Mouse (Mus musculus): ENCODE data around the gene Smarce1. TPM values are rescaled to one million over a fixed set of nuclear protein-coding genes. Genes with fewer than 3 reads are reported as not detected.

Gene Smarce1
- 159 and 181 TPM in 2 replicates for polyA plus RNA-seq (2011; ENCODE audit: insufficient read depth, insufficient read length, low read depth, missing spikeins)

DNA sequence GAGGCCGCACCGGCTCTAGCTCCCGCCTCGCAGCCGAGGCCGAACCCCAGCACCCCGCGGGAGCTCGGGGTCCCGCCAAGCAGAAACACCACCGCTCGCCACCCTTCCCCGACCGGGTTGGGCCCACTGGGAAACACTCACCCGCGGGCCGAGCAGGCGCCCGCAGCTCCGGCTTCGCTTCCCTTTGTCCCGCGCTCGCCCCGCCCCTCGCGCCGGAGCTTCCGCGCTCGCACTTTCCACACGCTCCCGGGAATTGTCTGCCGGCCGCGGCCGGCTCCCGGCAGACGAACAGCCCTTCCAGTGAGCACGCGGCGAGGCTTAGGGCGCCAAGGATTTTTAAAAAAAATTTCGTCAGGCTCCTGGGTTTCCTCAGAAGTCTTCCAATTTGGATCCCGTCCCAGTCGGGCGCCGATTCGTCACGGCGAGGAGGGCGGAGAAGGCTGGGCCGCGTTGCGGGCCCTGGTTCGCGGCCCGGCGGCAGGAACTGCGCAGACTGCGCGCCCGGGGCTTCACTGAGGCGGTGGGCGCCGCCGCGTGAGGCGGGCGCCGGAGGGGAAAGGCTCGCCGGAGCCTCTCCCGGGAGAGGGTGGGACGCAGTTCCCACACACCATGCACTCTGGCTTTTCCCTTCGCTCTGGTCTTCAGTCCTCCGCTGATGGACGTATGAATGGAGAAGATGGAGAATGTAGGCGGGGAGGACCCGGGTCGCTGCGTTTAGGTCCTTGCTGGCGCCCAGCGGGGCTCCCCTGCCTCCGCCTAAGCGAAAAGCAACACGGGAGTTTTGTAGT is at the start of gene Smarce1:
Gene Smarce1 (minus strand): TSS at position 757 of the 788 bp plus-strand sequence.
- Histone ChIP-seq H3K27ac (ENCODE audit: insufficient read depth, low read length) (peak within 1 kb of the TSS; percentile 71), H3K36me3 (ENCODE audit: control insufficient read depth, insufficient read depth, low read length, poor library complexity, severe bottlenecking) (peaks cover 19% of the 10 kb centered on the region), H3K27me3 (ENCODE audit: control insufficient read depth, insufficient read depth, low read length, poor library complexity, severe bottlenecking) (no peaks in the 10 kb centered on the region), H3K4me1 (ENCODE audit: control insufficient read depth, insufficient read depth, low read length) (peaks cover 2% of the 10 kb centered on the region), H3K9ac (ENCODE audit: low read depth, poor library complexity, severe bottlenecking) (peak within 1 kb of the TSS; percentile 98), H3K4me3 (ENCODE audit: low read depth, low read length) (peak within 1 kb of the TSS; percentile 94), H3K9me3 (replicated peaks; ENCODE audit: control insufficient read depth, insufficient read depth, low read length, poor library complexity, severe bottlenecking) (no peaks in the 10 kb centered on the region)
- no peak for TF ChIP-seq EP300 (IDR thresholded peaks at IDR 0.05; ENCODE audit: insufficient read depth, low read depth, low read length)
- TF ChIP-seq CTCF (IDR thresholded peaks at IDR 0.05; ENCODE audit: low read depth, low read length), result no peak
- TF ChIP-seq POLR2A (IDR thresholded peaks at IDR 0.05; ENCODE audit: insufficient read depth, low read length), result no peak

DNA sequence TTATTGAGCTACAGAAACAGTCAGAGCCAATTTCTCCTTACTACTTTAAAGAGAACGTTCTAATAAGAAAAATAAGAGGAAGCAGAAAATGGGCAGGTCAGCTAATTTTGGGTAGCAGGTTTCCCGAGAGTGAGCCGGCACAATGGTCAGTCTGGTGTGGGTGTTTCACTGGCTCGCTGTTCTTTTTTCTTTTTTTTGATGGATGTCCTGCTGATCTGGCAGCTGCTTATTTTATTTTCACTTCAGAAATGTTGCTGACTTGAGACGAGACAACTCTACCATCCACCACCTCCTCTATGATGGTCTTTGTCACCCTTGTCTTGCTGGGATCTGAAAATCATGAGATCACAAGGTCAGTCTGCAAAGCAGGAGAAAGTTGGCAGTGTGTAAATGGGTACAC is 49.2 kb upstream of the Smarce1 start:
- no peak for TF ChIP-seq CTCF (IDR thresholded peaks at IDR 0.05; ENCODE audit: low read depth, low read length)
- no peak for TF ChIP-seq EP300 (IDR thresholded peaks at IDR 0.05; ENCODE audit: insufficient read depth, low read depth, low read length)
- no peak for TF ChIP-seq POLR2A (IDR thresholded peaks at IDR 0.05; ENCODE audit: insufficient read depth, low read length)

DNA sequence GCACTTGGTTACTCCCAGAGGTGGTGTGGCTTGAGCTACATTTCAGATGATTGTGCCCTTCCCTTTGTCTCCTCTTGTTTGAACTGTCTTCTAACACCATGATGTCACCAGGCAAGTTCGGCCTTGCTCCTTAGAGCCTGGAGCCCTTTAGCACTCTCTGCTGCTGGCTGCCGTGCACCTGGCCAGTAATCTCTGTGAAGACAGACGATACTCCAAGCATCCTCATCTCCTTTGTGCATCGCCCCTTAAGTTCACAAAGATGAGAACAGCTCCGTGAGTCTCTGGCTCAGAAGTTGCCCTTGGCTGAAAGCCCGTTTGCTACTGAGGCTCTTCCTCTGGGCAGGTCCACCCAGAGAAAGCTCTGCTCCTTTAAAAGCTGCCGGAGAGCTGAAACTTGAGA is 46.0 kb upstream of the Smarce1 start:
- Histone ChIP-seq H3K9ac (ENCODE audit: low read depth, poor library complexity, severe bottlenecking) (no peak overlapping the region), H3K27ac (ENCODE audit: insufficient read depth, low read length) (no peak overlapping the region), H3K27me3 (ENCODE audit: control insufficient read depth, insufficient read depth, low read length, poor library complexity, severe bottlenecking) (no peaks in the 10 kb centered on the region; the same call in 1 of the 2 replicates), H3K4me1 (ENCODE audit: control insufficient read depth, insufficient read depth, low read length) (no peaks in the 10 kb centered on the region), H3K36me3 (ENCODE audit: control insufficient read depth, insufficient read depth, low read length, poor library complexity, severe bottlenecking) (no peaks in the 10 kb centered on the region), H3K9me3 (replicated peaks; ENCODE audit: control insufficient read depth, insufficient read depth, low read length, poor library complexity, severe bottlenecking) (no peaks in the 10 kb centered on the region), H3K4me3 (ENCODE audit: low read depth, low read length) (no peak overlapping the region)
- TF ChIP-seq EP300 (IDR thresholded peaks at IDR 0.05; ENCODE audit: insufficient read depth, low read depth, low read length) (no peak), CTCF (IDR thresholded peaks at IDR 0.05; ENCODE audit: low read depth, low read length) (no peak), POLR2A (IDR thresholded peaks at IDR 0.05; ENCODE audit: insufficient read depth, low read length) (no peak)

More for the DNA sequence above, 49.2 kb upstream of the Smarce1 start:
- Histone ChIP-seq H3K36me3 (ENCODE audit: control insufficient read depth, insufficient read depth, low read length, poor library complexity, severe bottlenecking) (no peaks in the 10 kb centered on the region), H3K27me3 (ENCODE audit: control insufficient read depth, insufficient read depth, low read length, poor library complexity, severe bottlenecking) (no peaks in the 10 kb centered on the region), H3K9me3 (replicated peaks; ENCODE audit: control insufficient read depth, insufficient read depth, low read length, poor library complexity, severe bottlenecking) (no peaks in the 10 kb centered on the region), H3K4me1 (ENCODE audit: control insufficient read depth, insufficient read depth, low read length) (no peaks in the 10 kb centered on the region), H3K4me3 (ENCODE audit: low read depth, low read length) (no peak overlapping the region), H3K27ac (ENCODE audit: insufficient read depth, low read length) (no peak overlapping the region), H3K9ac (ENCODE audit: low read depth, poor library complexity, severe bottlenecking) (no peak overlapping the region)

DNA sequence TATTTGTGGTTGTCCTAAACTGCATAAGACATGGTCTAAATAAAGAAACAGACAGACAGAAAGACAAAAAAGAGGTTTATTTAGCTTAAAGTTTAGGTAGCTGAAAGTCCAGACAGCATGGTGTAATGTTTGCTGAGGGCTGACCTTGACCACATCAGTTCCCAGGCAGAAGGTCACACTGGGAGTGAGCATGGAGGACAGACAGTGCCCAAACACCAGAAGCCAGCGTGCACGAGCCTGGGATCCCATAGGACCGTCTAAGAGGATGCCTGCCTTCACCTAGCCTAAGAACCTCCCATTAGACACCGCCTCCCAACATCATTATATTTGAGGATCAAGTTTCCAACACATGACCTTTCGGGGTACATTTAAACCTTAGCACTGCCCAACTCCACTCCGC is 44.8 kb upstream of the Smarce1 start:
- H3K4me3 ChIP-seq (ENCODE audit: low read depth, low read length), result peak overlapping the region; percentile 18; the same call in 1 of the 2 replicates
- TF ChIP-seq EP300 (IDR thresholded peaks at IDR 0.05; ENCODE audit: insufficient read depth, low read depth, low read length) (no peak), CTCF (IDR thresholded peaks at IDR 0.05; ENCODE audit: low read depth, low read length) (no peak), POLR2A (IDR thresholded peaks at IDR 0.05; ENCODE audit: insufficient read depth, low read length) (no peak)

GRCm38 (mm10) chr11:99272721-99273120 is 41.9 kb upstream of the Smarce1 start:
- TF ChIP-seq POLR2A (IDR thresholded peaks at IDR 0.05; ENCODE audit: insufficient read depth, low read length) (no peak), EP300 (IDR thresholded peaks at IDR 0.05; ENCODE audit: insufficient read depth, low read depth, low read length) (no peak), CTCF (IDR thresholded peaks at IDR 0.05; ENCODE audit: low read depth, low read length) (no peak)
- Histone ChIP-seq H3K9me3 (replicated peaks; ENCODE audit: control insufficient read depth, insufficient read depth, low read length, poor library complexity, severe bottlenecking) (no peaks in the 10 kb centered on the region), H3K36me3 (ENCODE audit: control insufficient read depth, insufficient read depth, low read length, poor library complexity, severe bottlenecking) (no peaks in the 10 kb centered on the region), H3K9ac (ENCODE audit: low read depth, poor library complexity, severe bottlenecking) (no peak overlapping the region), H3K4me1 (ENCODE audit: control insufficient read depth, insufficient read depth, low read length) (no peaks in the 10 kb centered on the region), H3K27me3 (ENCODE audit: control insufficient read depth, insufficient read depth, low read length, poor library complexity, severe bottlenecking) (no peaks in the 10 kb centered on the region; the same call in 1 of the 2 replicates), H3K4me3 (ENCODE audit: low read depth, low read length) (no peak overlapping the region), H3K27ac (ENCODE audit: insufficient read depth, low read length) (no peak overlapping the region)

More for the DNA sequence above, 44.8 kb upstream of the Smarce1 start:
- Histone ChIP-seq H3K27me3 (ENCODE audit: control insufficient read depth, insufficient read depth, low read length, poor library complexity, severe bottlenecking) (no peaks in the 10 kb centered on the region; the same call in 1 of the 2 replicates), H3K9ac (ENCODE audit: low read depth, poor library complexity, severe bottlenecking) (no peak overlapping the region), H3K4me1 (ENCODE audit: control insufficient read depth, insufficient read depth, low read length) (no peaks in the 10 kb centered on the region), H3K27ac (ENCODE audit: insufficient read depth, low read length) (no peak overlapping the region), H3K9me3 (replicated peaks; ENCODE audit: control insufficient read depth, insufficient read depth, low read length, poor library complexity, severe bottlenecking) (no peaks in the 10 kb centered on the region), H3K36me3 (ENCODE audit: control insufficient read depth, insufficient read depth, low read length, poor library complexity, severe bottlenecking) (no peaks in the 10 kb centered on the region)

GRCm38 (mm10) chr11:99269192-99269591 is 38.4 kb upstream of the Smarce1 start:
- Histone ChIP-seq H3K4me3 (ENCODE audit: low read depth, low read length) (no peak overlapping the region), H3K4me1 (ENCODE audit: control insufficient read depth, insufficient read depth, low read length) (no peaks in the 10 kb centered on the region), H3K9ac (ENCODE audit: low read depth, poor library complexity, severe bottlenecking) (no peak overlapping the region), H3K9me3 (replicated peaks; ENCODE audit: control insufficient read depth, insufficient read depth, low read length, poor library complexity, severe bottlenecking) (no peaks in the 10 kb centered on the region), H3K27ac (ENCODE audit: insufficient read depth, low read length) (no peak overlapping the region), H3K36me3 (ENCODE audit: control insufficient read depth, insufficient read depth, low read length, poor library complexity, severe bottlenecking) (no peaks in the 10 kb centered on the region), H3K27me3 (ENCODE audit: control insufficient read depth, insufficient read depth, low read length, poor library complexity, severe bottlenecking) (no peaks in the 10 kb centered on the region; the same call in 1 of the 2 replicates)
- TF ChIP-seq CTCF (IDR thresholded peaks at IDR 0.05; ENCODE audit: low read depth, low read length), result no peak
- no peak for TF ChIP-seq EP300 (IDR thresholded peaks at IDR 0.05; ENCODE audit: insufficient read depth, low read depth, low read length)
- no peak for TF ChIP-seq POLR2A (IDR thresholded peaks at IDR 0.05; ENCODE audit: insufficient read depth, low read length)

Data from ES-Bruce4 (cell line).